Mouse (Mus musculus) small intestine, adult 2 months (tissue): ENCODE measurements at regions not wholly inside any gene's neighbourhood (a gene's known extent, or its start where the extent isn't known, plus 50 kb on each side); places are given as distances from the start of the nearest gene placed in this dataset.

Experiments used
- H3K27ac ChIP-seq: fragments of 200-500 bp; 2 replicates; pipeline ENCODE4 v1.5.1; 2012; ENCODE audit warnings: low read depth, low read length, control low read depth, inconsistent platforms; ENCODE audit not compliant: insufficient read depth
- H3K27me3 ChIP-seq: fragments of 200-500 bp; 2 replicates; pipeline ENCODE4 v1.6.1; 2012; ENCODE audit warnings: mild to moderate bottlenecking, moderate library complexity, low read length, inconsistent platforms; ENCODE audit not compliant: control insufficient read depth, insufficient read depth
- H3K36me3 ChIP-seq: fragments of 200-500 bp; 2 replicates; pipeline ENCODE4 v1.6.1; 2012; ENCODE audit warnings: mild to moderate bottlenecking, low read length, control low read depth, inconsistent platforms; ENCODE audit not compliant: control insufficient read depth, insufficient read depth
- H3K4me1 ChIP-seq: fragments of 200-500 bp; 2 replicates; pipeline ENCODE4 v1.6.1; 2012; ENCODE audit warnings: low read length, inconsistent platforms, mixed read lengths; ENCODE audit not compliant: control insufficient read depth, insufficient read depth, insufficient read length
- H3K4me3 ChIP-seq: fragments of 200-500 bp; 2 replicates; pipeline ENCODE4 v1.5.1; 2012; ENCODE audit warnings: low read depth, mild to moderate bottlenecking, control low read depth, inconsistent platforms, low read length, moderate library complexity
- CTCF ChIP-seq: fragments of 200-500 bp; IDR thresholded peaks from 2 replicates; pipeline ENCODE4 v1.5.1; 2012; ENCODE audit warnings: low read depth, mild to moderate bottlenecking, control low read depth, inconsistent platforms, low read length, moderate library complexity, mixed read lengths; ENCODE audit not compliant: insufficient replicate concordance, insufficient read length; ENCODE audit errors: extremely low read depth
- POLR2A ChIP-seq: fragments of 200-500 bp; IDR thresholded peaks from 2 replicates; pipeline ENCODE4 v1.6.1; 2012; ENCODE audit warnings: low read depth, mild to moderate bottlenecking, control low read depth, inconsistent platforms, low read length, moderate library complexity
- WGBS: fragments of 180-500 bp; shearing (Covaris S2); methylation state at CpG from one replicate; pipeline ENCODE4 v1.1.7; 2018; 5-methylcytosine and 5-hydroxymethylcytosine counted together

GRCm38 (mm10) chr13:37477749-37478548 is 132.9 kb downstream of the Ly86 start:
- Histone ChIP-seq H3K4me1 (peaks cover 30% of the 10 kb centered on the region), H3K27me3 (no peaks in the 10 kb centered on the region), H3K27ac (peak overlapping the region; percentile 89), H3K4me3 (peak overlapping the region; percentile 55), H3K36me3 (no peaks in the 10 kb centered on the region)
- no peak for TF ChIP-seq CTCF
- TF ChIP-seq POLR2A: no peak; the same call in 1 of the 2 replicates
- 3% methylated on average over 15 of the region's 15 CpGs for WGBS

DNA sequence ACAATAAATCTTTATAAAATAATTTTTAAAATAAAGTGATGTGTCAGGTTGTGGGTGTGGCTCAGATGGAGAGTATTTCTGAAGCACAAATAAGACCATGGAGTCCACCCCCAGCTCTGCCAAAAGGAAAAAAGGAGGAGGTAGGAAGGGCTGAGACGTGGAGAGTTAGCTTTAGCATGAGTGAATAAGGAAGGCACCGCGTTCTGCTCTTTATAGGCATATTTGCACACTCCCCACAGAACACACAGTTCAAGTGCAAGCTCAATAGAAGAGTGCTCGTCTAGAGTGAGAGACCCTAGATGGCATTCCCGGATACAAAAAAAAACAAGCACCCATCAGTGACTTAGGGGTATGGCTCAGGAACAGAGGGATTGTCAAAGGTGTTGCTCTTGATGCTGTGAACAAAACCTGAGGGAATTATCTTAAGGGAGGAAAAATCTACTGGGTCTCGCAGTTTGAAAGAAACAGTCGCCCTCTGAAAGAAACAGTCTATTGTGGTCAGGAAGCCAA is 134.2 kb downstream of the Ly86 start:
- Histone ChIP-seq H3K27ac (no peak overlapping the region), H3K4me3 (no peak overlapping the region), H3K36me3 (no peaks in the 10 kb centered on the region), H3K4me1 (peaks cover 31% of the 10 kb centered on the region), H3K27me3 (no peaks in the 10 kb centered on the region)
- 58% methylated on average over 7 of the region's 7 CpGs for WGBS
- TF ChIP-seq POLR2A (no peak), CTCF (no peak)

GRCm38 (mm10) chr13:37481514-37481913 is 136.5 kb downstream of the Ly86 start:
- H3K4me3 ChIP-seq: no peak overlapping the region
- no peaks in the 10 kb centered on the region for H3K27me3 ChIP-seq
- WGBS: 76% methylated on average over 5 of the region's 5 CpGs
- no peaks in the 10 kb centered on the region for H3K36me3 ChIP-seq
- TF ChIP-seq CTCF (no peak), POLR2A (no peak)
- H3K27ac ChIP-seq: no peak overlapping the region
- H3K4me1 ChIP-seq: peaks cover 20% of the 10 kb centered on the region

DNA sequence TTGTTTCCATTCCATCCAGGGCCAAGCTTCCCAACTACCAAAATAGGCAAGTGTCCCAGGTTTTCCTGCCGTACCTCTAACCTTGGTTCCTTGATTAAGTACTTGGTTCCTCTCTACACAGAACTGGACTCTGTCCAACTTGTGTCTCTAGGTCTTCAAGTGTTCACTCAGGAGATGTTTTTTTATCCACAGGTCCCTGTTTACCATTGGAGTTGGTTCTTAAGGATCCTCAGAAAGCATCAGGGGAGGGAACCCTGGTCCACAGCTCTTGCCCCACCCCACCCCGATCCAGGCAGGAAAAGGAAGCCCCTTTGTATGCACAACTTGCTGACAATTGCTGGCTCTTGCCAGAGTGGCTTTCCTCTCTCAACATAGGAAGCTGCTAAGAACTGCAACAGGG is 137.0 kb downstream of the Ly86 start:
- TF ChIP-seq POLR2A (no peak), CTCF (no peak)
- 10% methylated on average over 2 of the region's 2 CpGs for WGBS
- Histone ChIP-seq H3K27me3 (no peaks in the 10 kb centered on the region), H3K36me3 (no peaks in the 10 kb centered on the region), H3K4me3 (no peak overlapping the region), H3K4me1 (peaks cover 17% of the 10 kb centered on the region), H3K27ac (peak overlapping the region; percentile 73; the same call in 1 of the 2 replicates)

- H3K27me3 ChIP-seq: no peaks in the 10 kb centered on the region
- TF ChIP-seq CTCF (peak; percentile 43; the same call in 1 of the 2 replicates), POLR2A (no peak)
- no peaks in the 10 kb centered on the region for H3K36me3 ChIP-seq
- no peak overlapping the region for H3K4me3 ChIP-seq
- WGBS: 8% methylated on average over 10 of the region's 10 CpGs
- peak overlapping the region; percentile 73 for H3K27ac ChIP-seq
- H3K4me1 ChIP-seq: peaks cover 12% of the 10 kb centered on the region
Observed at GRCm38 (mm10) chr13:37482589-37482988, 137.6 kb downstream of the Ly86 start.

DNA sequence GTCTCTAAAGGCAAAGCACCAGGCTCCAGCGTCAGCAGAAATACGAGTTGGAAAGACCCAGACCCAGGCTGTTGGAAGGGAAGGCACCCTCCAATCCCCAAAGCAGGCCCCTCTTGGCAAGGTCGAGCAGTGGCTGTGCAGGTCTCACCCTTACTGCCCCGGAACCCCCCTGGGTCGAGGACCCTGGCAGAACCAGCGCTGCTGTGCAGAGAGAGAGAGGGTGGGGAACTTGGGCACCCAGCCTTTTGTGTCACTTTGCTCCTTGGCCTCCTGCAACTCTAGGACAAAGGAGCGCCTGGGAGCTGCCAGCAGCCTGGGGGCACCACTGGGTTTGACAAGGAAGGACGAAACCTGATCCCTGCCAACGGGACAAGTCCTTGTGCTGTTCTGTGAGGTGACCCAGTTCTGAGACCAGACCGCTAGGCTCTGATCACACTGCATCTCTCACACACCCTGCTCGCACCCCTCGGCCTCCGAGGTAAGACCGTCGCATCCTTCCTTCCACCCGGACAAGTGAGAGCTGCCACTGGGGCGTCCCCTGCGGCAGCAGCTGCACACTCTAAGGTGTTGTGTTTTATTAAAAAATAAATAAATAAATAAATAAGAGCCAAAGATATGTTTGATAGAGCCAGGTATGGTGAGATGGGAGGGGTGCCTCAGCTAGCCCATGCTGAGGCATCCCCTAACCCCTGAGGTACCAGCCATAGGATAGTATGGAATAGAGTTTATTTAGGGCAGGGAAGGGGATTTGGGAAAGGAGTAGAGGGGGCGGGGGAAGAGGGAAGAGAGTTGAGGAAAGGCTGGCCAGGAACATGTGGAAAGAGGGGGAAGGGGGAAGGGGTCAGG is 138.2 kb downstream of the Ly86 start:
- Histone ChIP-seq H3K27ac (peak overlapping the region; percentile 73), H3K27me3 (no peaks in the 10 kb centered on the region), H3K4me3 (peak overlapping the region; percentile 18), H3K4me1 (peaks cover 9% of the 10 kb centered on the region), H3K36me3 (no peaks in the 10 kb centered on the region)
- WGBS: 26% methylated on average over 19 of the region's 19 CpGs
- TF ChIP-seq POLR2A: no peak
- TF ChIP-seq CTCF: no peak

DNA sequence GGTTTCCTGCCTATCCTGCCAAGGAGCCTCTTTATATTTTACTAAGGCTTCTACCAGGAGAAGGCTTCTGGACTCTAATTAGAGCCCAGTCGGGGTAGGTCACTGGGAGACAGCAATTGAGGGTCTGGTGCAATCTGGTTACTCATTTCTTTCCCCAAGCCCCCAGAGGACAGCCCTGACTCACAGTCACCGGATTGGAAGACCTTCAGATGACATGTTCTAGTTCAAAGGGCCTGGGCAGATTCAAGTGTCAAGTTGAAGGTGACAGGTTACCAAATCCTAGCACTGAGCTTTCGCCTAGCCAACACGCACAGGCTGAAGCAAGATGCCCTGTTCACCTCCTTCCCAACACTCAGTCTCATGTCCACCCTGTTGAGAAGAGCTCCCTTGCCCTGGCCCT is 139.6 kb downstream of the Ly86 start:
- Histone ChIP-seq H3K36me3 (no peaks in the 10 kb centered on the region), H3K27me3 (no peaks in the 10 kb centered on the region), H3K27ac (no peak overlapping the region), H3K4me1 (peaks cover 7% of the 10 kb centered on the region), H3K4me3 (no peak overlapping the region)
- WGBS: 83% methylated on average over 4 of the region's 4 CpGs
- no peak for TF ChIP-seq CTCF
- TF ChIP-seq POLR2A: no peak
